Mouse (Mus musculus) inflammation-experienced regulatory T-cells, adult 6 months (primary cell): ENCODE data around the gene Rora. TPM values are rescaled to one million over a fixed set of nuclear protein-coding genes. Genes with fewer than 3 reads are reported as not detected.

Experiments
- ATAC-seq: one replicate; pipeline ENCODE4 v1.8.0; 2017
- polyA plus RNA-seq, 3 experiments: library from polyadenylated mRNA; unstranded; fragments of 100-300 nt; shearing (Covaris generic); gene quantifications; one replicate each; pipeline ENCODE4 v1.2.1; 2017

The Rora gene
- polyA plus RNA-seq, 3 experiments from 2014 or later, result 38.3 to 98.2 (median 52.9) TPM

GRCm38 (mm10) chr9:69249586-69249985 lies 596.0 kb downstream of the Rora start:
- no peak for ATAC-seq

GRCm38 (mm10) chr9:69250326-69250725 lies 596.7 kb downstream of the Rora start:
- ATAC-seq, result no peak

GRCm38 (mm10) chr9:69258506-69258905 lies 604.9 kb downstream of the Rora start:
- no peak for ATAC-seq

- ATAC-seq, result no peak
Measured at GRCm38 (mm10) chr9:69259382-69259781, 605.8 kb downstream of the Rora start.

GRCm38 (mm10) chr9:69265151-69265550 lies 611.6 kb downstream of the Rora start:
- no peak for ATAC-seq

GRCm38 (mm10) chr9:69270374-69270773 lies 616.8 kb downstream of the Rora start:
- no peak for ATAC-seq

- ATAC-seq, result no peak
Measured at GRCm38 (mm10) chr9:69270931-69271330, 617.3 kb downstream of the Rora start.

GRCm38 (mm10) chr9:69272884-69273283 lies 619.3 kb downstream of the Rora start:
- no peak for ATAC-seq

GRCm38 (mm10) chr9:69274766-69275485 lies 621.3 kb downstream of the Rora start:
- ATAC-seq, result no peak

- ATAC-seq, result no peak
Measured at GRCm38 (mm10) chr9:69277256-69277655, 623.7 kb downstream of the Rora start.

GRCm38 (mm10) chr9:69285011-69285410 lies 631.4 kb downstream of the Rora start:
- no peak for ATAC-seq

GRCm38 (mm10) chr9:69288113-69288512 lies 634.5 kb downstream of the Rora start:
- ATAC-seq, result no peak

GRCm38 (mm10) chr9:69288586-69288985 lies 635.0 kb downstream of the Rora start:
- ATAC-seq, result no peak

- ATAC-seq, result peak; percentile 80
Measured at GRCm38 (mm10) chr9:69289056-69290017, 635.8 kb downstream of the Rora start.

- peak; percentile 22 for ATAC-seq
Measured at GRCm38 (mm10) chr9:69290018-69290880, 636.7 kb downstream of the Rora start.

- no peak for ATAC-seq
Measured at GRCm38 (mm10) chr9:69290881-69291450, 637.4 kb downstream of the Rora start.

GRCm38 (mm10) chr9:69291451-69291850 lies 637.9 kb downstream of the Rora start:
- no peak for ATAC-seq

GRCm38 (mm10) chr9:69292353-69292752 lies 638.8 kb downstream of the Rora start:
- no peak for ATAC-seq

- ATAC-seq, result no peak
Measured at GRCm38 (mm10) chr9:69292776-69293687, 639.4 kb downstream of the Rora start.

- no peak for ATAC-seq
Measured at GRCm38 (mm10) chr9:69293688-69294074, 640.1 kb downstream of the Rora start.

GRCm38 (mm10) chr9:69294426-69294825 lies 640.8 kb downstream of the Rora start:
- ATAC-seq, result no peak
